Mouse (Mus musculus): ENCODE results near the gene Kcmf1.
A peak's percentile ranks its signal among the peaks of the same experiment; 100 is the strongest.
"Not testable (repeated sequence)": the region's sequence is repeated elsewhere in the genome, so short reads cannot be mapped to it uniquely, and the experiment has no call there.

Kcmf1 gene

GRCm38 (mm10) chr6:72841986-72842502 lies 57.7 kb downstream of the Kcmf1 start:
- no peak for DNase-seq (ENCODE audit: low spot score in 2 of 2)

- DNase-seq (ENCODE audit: low spot score in 2 of 2), result no peak
These were observed 58.7 kb downstream of the Kcmf1 start for GRCm38 (mm10) chr6:72840867-72841780.

- no peak for DNase-seq (ENCODE audit: low spot score in 2 of 2)
These were observed 62.0 kb downstream of the Kcmf1 start for GRCm38 (mm10) chr6:72837756-72838155.

- DNase-seq (ENCODE audit: low spot score in 2 of 2), result no peak
These were observed 65.3 kb downstream of the Kcmf1 start for GRCm38 (mm10) chr6:72834518-72834917.

- no peak for DNase-seq (ENCODE audit: low spot score in 2 of 2)
These were observed 67.9 kb downstream of the Kcmf1 start for GRCm38 (mm10) chr6:72831858-72832257.

GRCm38 (mm10) chr6:72831276-72831675 lies 68.5 kb downstream of the Kcmf1 start:
- DNase-seq (ENCODE audit: low spot score in 2 of 2), result peak; percentile 33 to 76

- no peak for DNase-seq (ENCODE audit: low spot score in 2 of 2)
These were observed 70.9 kb downstream of the Kcmf1 start for GRCm38 (mm10) chr6:72828857-72829256.

GRCm38 (mm10) chr6:72828037-72828436 lies 71.7 kb downstream of the Kcmf1 start:
- not testable (repeated sequence) for DNase-seq (ENCODE audit: low spot score in 2 of 2)

- DNase-seq (ENCODE audit: low spot score in 2 of 2), result no peak
These were observed 74.0 kb downstream of the Kcmf1 start for GRCm38 (mm10) chr6:72825762-72826161.

GRCm38 (mm10) chr6:72824971-72825737 lies 74.6 kb downstream of the Kcmf1 start:
- DNase-seq (ENCODE audit: low spot score in 2 of 2), result no peak

- DNase-seq (ENCODE audit: low spot score in 2 of 2), result no peak
These were observed 86.3 kb downstream of the Kcmf1 start for GRCm38 (mm10) chr6:72813456-72813855.

- no peak for DNase-seq (ENCODE audit: low spot score in 2 of 2)
These were observed 89.5 kb downstream of the Kcmf1 start for GRCm38 (mm10) chr6:72810248-72810647.

- DNase-seq (ENCODE audit: low spot score in 2 of 2), result no peak
These were observed 90.1 kb downstream of the Kcmf1 start for GRCm38 (mm10) chr6:72809522-72810149.

GRCm38 (mm10) chr6:72808342-72808741 lies 91.4 kb downstream of the Kcmf1 start:
- no peak for DNase-seq (ENCODE audit: low spot score in 2 of 2)

- no peak for DNase-seq (ENCODE audit: low spot score in 2 of 2)
These were observed 96.1 kb downstream of the Kcmf1 start for GRCm38 (mm10) chr6:72803669-72804068.

GRCm38 (mm10) chr6:72802119-72802518 lies 97.7 kb downstream of the Kcmf1 start:
- DNase-seq (ENCODE audit: low spot score in 2 of 2), result no peak

GRCm38 (mm10) chr6:72800641-72801040 lies 99.1 kb downstream of the Kcmf1 start:
- DNase-seq (ENCODE audit: low spot score in 2 of 2), result no peak

GRCm38 (mm10) chr6:72797763-72798162 lies 102.0 kb downstream of the Kcmf1 start:
- DNase-seq (ENCODE audit: low spot score in 2 of 2), result no peak

- no peak for DNase-seq (ENCODE audit: low spot score in 2 of 2)
These were observed 104.3 kb downstream of the Kcmf1 start for GRCm38 (mm10) chr6:72795444-72795843.

- DNase-seq (ENCODE audit: low spot score in 2 of 2), result no peak
These were observed 104.9 kb downstream of the Kcmf1 start for GRCm38 (mm10) chr6:72794870-72795269.

- DNase-seq (ENCODE audit: low spot score in 2 of 2), result no peak
These were observed 107.1 kb downstream of the Kcmf1 start for GRCm38 (mm10) chr6:72792641-72793040.
